Mouse (Mus musculus) spleen, adult 2 months (tissue): Measurements from ENCODE around the gene Gabra2. TPM values are rescaled to one million over a fixed set of nuclear protein-coding genes. Genes with fewer than 3 reads are reported as not detected.

Experiments used
- DNase-seq, 2 experiments: peaks; one replicate each; pipeline versions ENCODE4 v3.0.0 to v3.0.0-alpha.2; 2012 to 2021; ENCODE audit warnings: low spot score in 2 of 2, low read depth in 1 of 2
- H3K27ac ChIP-seq: fragments of 200-500 bp; 2 replicates; pipeline ENCODE4 v1.5.1; 2012; ENCODE audit warnings: low read length, inconsistent platforms; ENCODE audit not compliant: insufficient read depth
- H3K27me3 ChIP-seq: fragments of 200-500 bp; 2 replicates; pipeline ENCODE4 v1.6.1; 2012; ENCODE audit warnings: mild to moderate bottlenecking, moderate library complexity, low read length, inconsistent platforms; ENCODE audit not compliant: control insufficient read depth, insufficient read depth
- H3K36me3 ChIP-seq: fragments of 200-500 bp; 2 replicates; pipeline ENCODE4 v1.6.1; 2012; ENCODE audit warnings: mild to moderate bottlenecking, low read length, inconsistent platforms; ENCODE audit not compliant: control insufficient read depth, insufficient read depth
- H3K4me1 ChIP-seq: fragments of 200-500 bp; 2 replicates; pipeline ENCODE4 v1.6.1; 2011; ENCODE audit warnings: inconsistent platforms; ENCODE audit not compliant: control insufficient read depth, insufficient read depth, insufficient read length
- H3K4me3 ChIP-seq: fragments of 200-500 bp; 2 replicates; pipeline ENCODE4 v1.5.1; 2011; ENCODE audit warnings: mild to moderate bottlenecking, inconsistent platforms; ENCODE audit not compliant: insufficient read depth, insufficient read length; ENCODE audit errors: extremely low read depth
- CTCF ChIP-seq: fragments of 200-500 bp; IDR thresholded peaks from 2 replicates; pipeline ENCODE4 v1.5.1; 2011; ENCODE audit warnings: mild to moderate bottlenecking, inconsistent platforms; ENCODE audit not compliant: insufficient read depth, insufficient read length, insufficient replicate concordance; ENCODE audit errors: extremely low read depth
- POLR2A ChIP-seq: fragments of 200-500 bp; IDR thresholded peaks from 2 replicates; pipeline ENCODE4 v1.6.1; 2011; ENCODE audit warnings: low read depth, low read length, inconsistent platforms
- WGBS: fragments of 180-500 bp; shearing (Covaris S2); methylation state at CpG from one replicate; pipeline ENCODE4 v1.1.7; 2018; 5-methylcytosine and 5-hydroxymethylcytosine counted together
- polyA plus RNA-seq: library from polyadenylated mRNA; depleted of rRNA; stranded (reverse); fragments of >200 nt; gene quantifications from 2 replicates; pipeline ENCODE4 v1.2.3, GENCODE M21; 2012

The Gabra2 gene
- polyA plus RNA-seq, 1 experiment = not detected

- no peak overlapping the region for H3K27ac ChIP-seq
- no peak overlapping the region for H3K4me3 ChIP-seq
- DNase-seq = no peak
- no peaks in the 10 kb centered on the region for H3K4me1 ChIP-seq
- 74% methylated on average over 2 of the region's 2 CpGs for WGBS
- TF ChIP-seq POLR2A = no peak
- no peak for TF ChIP-seq CTCF
- no peaks in the 10 kb centered on the region for H3K36me3 ChIP-seq
- no peaks in the 10 kb centered on the region for H3K27me3 ChIP-seq
These were observed 83.9 kb downstream of the Gabra2 start for GRCm38 (mm10) chr5:71011751-71012150.

- Histone ChIP-seq H3K4me3 (no peak overlapping the region), H3K36me3 (no peaks in the 10 kb centered on the region), H3K27ac (no peak overlapping the region), H3K27me3 (no peaks in the 10 kb centered on the region), H3K4me1 (no peaks in the 10 kb centered on the region)
- WGBS = 54% methylated on average over 2 of the region's 2 CpGs
- DNase-seq = no peak
- no peak for TF ChIP-seq CTCF
- TF ChIP-seq POLR2A = no peak
These were observed 84.4 kb downstream of the Gabra2 start for GRCm38 (mm10) chr5:71011271-71011670.

- no peak overlapping the region for H3K4me3 ChIP-seq
- WGBS = 90% methylated on average over 3 of the region's 3 CpGs
- TF ChIP-seq POLR2A (no peak), CTCF (no peak)
- DNase-seq = no peak
- no peaks in the 10 kb centered on the region for H3K36me3 ChIP-seq
- no peak overlapping the region for H3K27ac ChIP-seq
- H3K27me3 ChIP-seq = no peaks in the 10 kb centered on the region
- H3K4me1 ChIP-seq = no peaks in the 10 kb centered on the region
These were observed 84.9 kb downstream of the Gabra2 start for GRCm38 (mm10) chr5:71010797-71011196.

- H3K27me3 ChIP-seq = no peaks in the 10 kb centered on the region
- H3K4me1 ChIP-seq = no peaks in the 10 kb centered on the region
- no peak for DNase-seq
- WGBS = 79% methylated on average over 13 of the region's 13 CpGs
- no peak overlapping the region for H3K4me3 ChIP-seq
- no peak for TF ChIP-seq POLR2A
- no peak for TF ChIP-seq CTCF
- H3K36me3 ChIP-seq = no peaks in the 10 kb centered on the region
- H3K27ac ChIP-seq = no peak overlapping the region
These were observed 99.9 kb downstream of the Gabra2 start for GRCm38 (mm10) chr5:70995617-70996325.

- Histone ChIP-seq H3K27me3 (no peaks in the 10 kb centered on the region), H3K4me3 (no peak overlapping the region), H3K4me1 (no peaks in the 10 kb centered on the region), H3K36me3 (no peaks in the 10 kb centered on the region), H3K27ac (no peak overlapping the region)
- TF ChIP-seq POLR2A = no peak
- no peak for TF ChIP-seq CTCF
- 63% methylated on average over 2 of the region's 2 CpGs for WGBS
- no peak for DNase-seq
These were observed 102.4 kb downstream of the Gabra2 start for GRCm38 (mm10) chr5:70993281-70993680.

- H3K27ac ChIP-seq = no peak overlapping the region
- no peak overlapping the region for H3K4me3 ChIP-seq
- WGBS = 88% methylated on average over 3 of the region's 3 CpGs
- no peaks in the 10 kb centered on the region for H3K36me3 ChIP-seq
- no peaks in the 10 kb centered on the region for H3K27me3 ChIP-seq
- DNase-seq = no peak
- TF ChIP-seq CTCF (no peak), POLR2A (no peak)
- H3K4me1 ChIP-seq = no peaks in the 10 kb centered on the region
These were observed 104.8 kb downstream of the Gabra2 start for GRCm38 (mm10) chr5:70990891-70991290.
